Mouse (Mus musculus) kidney, adult 2 months (tissue): ENCODE measurements at regions not wholly inside any gene's neighbourhood (a gene's known extent, or its start where the extent isn't known, plus 50 kb on each side); places are given as distances from the start of the nearest gene placed in this dataset.

Experiments
- CTCF ChIP-seq: fragments of 200-500 bp; conservative IDR thresholded peaks from 2 replicates; pipeline ENCODE4 v1.5.1; 2011; ENCODE audit warnings: low read depth, mild to moderate bottlenecking, control low read depth, low read length, moderate library complexity, mixed read lengths; ENCODE audit not compliant: insufficient read depth, insufficient read length
- POLR2A ChIP-seq: fragments of 200-500 bp; IDR thresholded peaks from one replicate; pipeline ENCODE4 v1.6.1; 2011; ENCODE audit warnings: low read depth, low read length, control low read depth

GRCm38 (mm10) chr10:98717856-98718255 lies 196.3 kb upstream of the Atp2b1 start:
- TF ChIP-seq CTCF (no peak), POLR2A (no peak)
